Mouse (Mus musculus): ENCODE data around the gene Mpp5. TPM values are rescaled to one million over a fixed set of nuclear protein-coding genes. Genes with fewer than 3 reads are reported as not detected.

Gene Mpp5
- polyA plus RNA-seq, 1 experiment, result 54.3 TPM

DNA sequence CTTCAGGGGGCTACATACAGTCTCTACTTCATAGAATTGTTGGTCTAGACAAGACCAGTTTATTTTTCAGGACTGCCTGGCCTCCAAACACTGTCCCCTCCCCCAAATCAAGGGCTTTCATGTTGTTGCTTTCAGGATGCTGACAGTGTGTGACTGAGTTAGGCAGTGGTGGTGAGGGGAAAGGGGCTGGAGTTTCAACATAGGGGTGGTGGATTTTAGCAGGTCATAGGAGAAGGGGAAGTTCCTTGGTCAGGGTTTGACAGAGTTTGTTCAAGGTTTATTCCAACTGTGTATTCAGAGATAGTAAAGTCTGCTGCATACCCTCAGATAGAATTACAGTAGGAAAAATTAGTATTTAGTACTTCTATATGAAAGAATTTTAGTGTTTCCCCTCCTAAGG lies 53.1 kb downstream of the Mpp5 start:
- no peaks in the 10 kb centered on the region for H3K4me1 ChIP-seq (ENCODE audit: control insufficient read depth, insufficient read depth, low read length)
- no peaks in the 10 kb centered on the region for H3K36me3 ChIP-seq (ENCODE audit: control insufficient read depth, insufficient read depth, low read length, poor library complexity, severe bottlenecking)
- no peak overlapping the region for H3K9ac ChIP-seq (ENCODE audit: low read depth, poor library complexity, severe bottlenecking)
- H3K27ac ChIP-seq (ENCODE audit: insufficient read depth, low read length), result no peak overlapping the region
- no peaks in the 10 kb centered on the region for H3K9me3 ChIP-seq (replicated peaks; ENCODE audit: control insufficient read depth, insufficient read depth, low read length, poor library complexity, severe bottlenecking)
- TF ChIP-seq CTCF (IDR thresholded peaks at IDR 0.05; ENCODE audit: low read depth, low read length) (no peak), POLR2A (IDR thresholded peaks at IDR 0.05; ENCODE audit: insufficient read depth, low read length) (no peak), EP300 (IDR thresholded peaks at IDR 0.05; ENCODE audit: insufficient read depth, low read depth, low read length) (no peak)
- H3K27me3 ChIP-seq (ENCODE audit: control insufficient read depth, insufficient read depth, low read length, poor library complexity, severe bottlenecking), result no peaks in the 10 kb centered on the region
- H3K4me3 ChIP-seq (ENCODE audit: low read depth, low read length), result no peak overlapping the region

DNA sequence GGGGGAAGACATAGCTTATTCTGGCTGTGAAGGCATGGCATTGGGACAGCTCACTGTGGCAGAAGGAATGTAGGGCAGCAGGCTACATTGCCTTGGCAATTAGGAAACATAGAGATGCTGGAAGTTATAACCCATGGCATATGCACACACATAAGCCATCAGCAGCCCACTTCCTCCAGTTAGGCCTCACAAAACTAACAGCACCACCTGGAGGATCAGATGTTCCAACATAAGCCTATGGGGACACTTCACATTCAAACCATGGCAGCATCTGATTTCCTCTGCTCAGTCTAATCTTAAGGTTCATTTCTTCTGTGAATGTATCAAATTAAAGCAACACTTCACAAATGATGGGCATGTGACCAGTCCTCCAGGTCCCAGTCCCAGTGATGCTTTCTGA lies 65.7 kb downstream of the Mpp5 start:
- Histone ChIP-seq H3K27me3 (ENCODE audit: control insufficient read depth, insufficient read depth, low read length, poor library complexity, severe bottlenecking) (no peaks in the 10 kb centered on the region), H3K36me3 (ENCODE audit: control insufficient read depth, insufficient read depth, low read length, poor library complexity, severe bottlenecking) (no peaks in the 10 kb centered on the region), H3K4me1 (ENCODE audit: control insufficient read depth, insufficient read depth, low read length) (no peaks in the 10 kb centered on the region), H3K4me3 (ENCODE audit: low read depth, low read length) (no peak overlapping the region), H3K9ac (ENCODE audit: low read depth, poor library complexity, severe bottlenecking) (no peak overlapping the region), H3K9me3 (replicated peaks; ENCODE audit: control insufficient read depth, insufficient read depth, low read length, poor library complexity, severe bottlenecking) (no peaks in the 10 kb centered on the region), H3K27ac (ENCODE audit: insufficient read depth, low read length) (no peak overlapping the region)
- TF ChIP-seq EP300 (IDR thresholded peaks at IDR 0.05; ENCODE audit: insufficient read depth, low read depth, low read length) (no peak), POLR2A (IDR thresholded peaks at IDR 0.05; ENCODE audit: insufficient read depth, low read length) (no peak), CTCF (IDR thresholded peaks at IDR 0.05; ENCODE audit: low read depth, low read length) (no peak)

DNA sequence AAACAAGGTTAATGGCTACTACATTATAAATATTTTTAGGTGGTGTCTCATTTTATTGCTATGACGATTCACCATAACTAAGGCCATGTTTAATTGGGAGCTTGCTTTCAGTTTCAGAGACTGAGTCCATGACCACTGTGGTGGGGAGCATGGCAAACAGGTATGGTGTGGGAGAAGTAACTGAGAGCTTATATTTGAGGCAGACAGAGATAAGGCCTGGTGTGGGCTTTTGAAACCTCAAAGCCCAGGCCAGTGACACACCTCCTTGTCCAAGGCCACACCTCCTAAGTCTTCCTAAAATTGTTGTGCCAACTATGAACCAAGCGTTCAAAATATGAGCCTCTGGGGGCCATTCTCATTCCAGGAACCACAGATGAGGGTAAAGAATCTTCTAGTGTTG lies 85.8 kb downstream of the Mpp5 start:
- Histone ChIP-seq H3K36me3 (ENCODE audit: control insufficient read depth, insufficient read depth, low read length, poor library complexity, severe bottlenecking) (peaks cover 6% of the 10 kb centered on the region), H3K27me3 (ENCODE audit: control insufficient read depth, insufficient read depth, low read length, poor library complexity, severe bottlenecking) (no peaks in the 10 kb centered on the region)
- TF ChIP-seq EP300 (IDR thresholded peaks at IDR 0.05; ENCODE audit: insufficient read depth, low read depth, low read length), result no peak
- no peak for TF ChIP-seq CTCF (IDR thresholded peaks at IDR 0.05; ENCODE audit: low read depth, low read length)
- TF ChIP-seq POLR2A (IDR thresholded peaks at IDR 0.05; ENCODE audit: insufficient read depth, low read length), result no peak

DNA sequence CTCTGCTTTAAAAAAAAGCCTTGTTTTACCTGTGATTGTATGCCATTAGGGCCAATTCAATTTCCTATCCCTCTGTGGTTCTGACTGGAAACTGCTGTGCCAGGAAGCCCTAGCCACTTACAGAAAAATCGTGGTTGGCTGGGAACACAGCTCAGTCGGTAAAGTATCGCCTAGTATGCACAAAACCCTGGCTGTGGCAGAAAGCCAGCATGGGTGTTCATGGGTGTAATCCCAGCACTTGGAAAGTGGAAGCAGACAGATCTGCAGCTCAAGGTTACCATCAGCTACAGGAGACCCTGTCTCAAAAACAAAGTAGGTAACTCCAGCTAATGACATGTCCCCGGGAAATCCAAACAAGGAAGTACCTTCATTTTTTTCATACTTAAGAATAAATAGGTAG lies 91.2 kb downstream of the Mpp5 start:
- no peak overlapping the region for H3K4me3 ChIP-seq (ENCODE audit: low read depth, low read length)
- no peaks in the 10 kb centered on the region for H3K27me3 ChIP-seq (ENCODE audit: control insufficient read depth, insufficient read depth, low read length, poor library complexity, severe bottlenecking)
- H3K36me3 ChIP-seq (ENCODE audit: control insufficient read depth, insufficient read depth, low read length, poor library complexity, severe bottlenecking), result peaks cover 15% of the 10 kb centered on the region
- no peak for TF ChIP-seq CTCF (IDR thresholded peaks at IDR 0.05; ENCODE audit: low read depth, low read length)
- TF ChIP-seq EP300 (IDR thresholded peaks at IDR 0.05; ENCODE audit: insufficient read depth, low read depth, low read length), result no peak
- no peak for TF ChIP-seq POLR2A (IDR thresholded peaks at IDR 0.05; ENCODE audit: insufficient read depth, low read length)
- H3K9me3 ChIP-seq (replicated peaks; ENCODE audit: control insufficient read depth, insufficient read depth, low read length, poor library complexity, severe bottlenecking), result no peaks in the 10 kb centered on the region
- no peak overlapping the region for H3K27ac ChIP-seq (ENCODE audit: insufficient read depth, low read length)
- no peak overlapping the region for H3K9ac ChIP-seq (ENCODE audit: low read depth, poor library complexity, severe bottlenecking)
- no peaks in the 10 kb centered on the region for H3K4me1 ChIP-seq (ENCODE audit: control insufficient read depth, insufficient read depth, low read length)

More for the DNA sequence above, 85.8 kb downstream of the Mpp5 start:
- no peaks in the 10 kb centered on the region for H3K9me3 ChIP-seq (replicated peaks; ENCODE audit: control insufficient read depth, insufficient read depth, low read length, poor library complexity, severe bottlenecking)
- H3K4me1 ChIP-seq (ENCODE audit: control insufficient read depth, insufficient read depth, low read length), result no peaks in the 10 kb centered on the region
- H3K4me3 ChIP-seq (ENCODE audit: low read depth, low read length), result no peak overlapping the region
- H3K9ac ChIP-seq (ENCODE audit: low read depth, poor library complexity, severe bottlenecking), result no peak overlapping the region
- H3K27ac ChIP-seq (ENCODE audit: insufficient read depth, low read length), result no peak overlapping the region

DNA sequence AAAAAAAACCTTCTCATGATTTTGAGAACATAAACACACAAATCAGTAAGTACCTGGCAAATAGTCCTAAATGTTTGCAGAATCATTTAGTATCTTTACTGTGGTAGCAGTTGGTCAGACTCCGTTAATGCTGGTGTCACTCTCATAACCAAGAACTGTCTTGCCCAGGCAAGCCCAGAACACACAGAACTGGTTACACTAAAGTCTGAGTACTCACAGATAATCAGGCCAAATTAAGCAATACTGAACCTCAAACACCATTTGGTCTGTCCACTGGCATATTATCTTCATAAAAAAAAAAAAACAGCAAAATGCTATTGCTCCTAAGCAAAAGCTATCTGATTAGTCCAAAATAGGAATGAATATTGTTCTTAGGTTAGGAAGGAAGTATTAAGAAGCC lies 93.7 kb downstream of the Mpp5 start:
- Histone ChIP-seq H3K4me1 (ENCODE audit: control insufficient read depth, insufficient read depth, low read length) (no peaks in the 10 kb centered on the region), H3K36me3 (ENCODE audit: control insufficient read depth, insufficient read depth, low read length, poor library complexity, severe bottlenecking) (peaks cover 23% of the 10 kb centered on the region), H3K9me3 (replicated peaks; ENCODE audit: control insufficient read depth, insufficient read depth, low read length, poor library complexity, severe bottlenecking) (peaks cover 2% of the 10 kb centered on the region), H3K27me3 (ENCODE audit: control insufficient read depth, insufficient read depth, low read length, poor library complexity, severe bottlenecking) (no peaks in the 10 kb centered on the region), H3K27ac (ENCODE audit: insufficient read depth, low read length) (no peak overlapping the region; the same call in 1 of the 2 replicates), H3K4me3 (ENCODE audit: low read depth, low read length) (no peak overlapping the region), H3K9ac (ENCODE audit: low read depth, poor library complexity, severe bottlenecking) (no peak overlapping the region)
- TF ChIP-seq EP300 (IDR thresholded peaks at IDR 0.05; ENCODE audit: insufficient read depth, low read depth, low read length), result no peak
- no peak for TF ChIP-seq POLR2A (IDR thresholded peaks at IDR 0.05; ENCODE audit: insufficient read depth, low read length)
- no peak for TF ChIP-seq CTCF (IDR thresholded peaks at IDR 0.05; ENCODE audit: low read depth, low read length)

DNA sequence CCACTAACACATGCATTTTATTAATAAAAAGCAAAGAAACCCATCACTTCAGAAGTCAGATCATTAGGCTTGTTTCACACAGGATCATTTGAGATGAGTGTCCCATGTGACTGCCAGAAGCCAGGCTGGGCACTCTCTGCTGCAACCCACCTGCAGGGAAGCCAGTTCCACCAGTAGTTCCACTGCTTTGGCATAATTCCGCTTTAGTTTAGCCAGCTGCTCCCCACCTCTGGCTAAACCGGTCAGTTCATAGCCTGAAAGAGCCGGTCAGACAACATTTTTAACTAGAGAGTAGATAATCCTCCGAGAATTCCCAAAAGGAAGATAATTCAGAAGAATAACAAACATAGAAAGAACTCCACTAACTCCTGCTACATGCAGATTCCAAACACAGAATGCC lies 99.5 kb downstream of the Mpp5 start:
- Histone ChIP-seq H3K9ac (ENCODE audit: low read depth, poor library complexity, severe bottlenecking) (no peak overlapping the region), H3K36me3 (ENCODE audit: control insufficient read depth, insufficient read depth, low read length, poor library complexity, severe bottlenecking) (peaks cover 41% of the 10 kb centered on the region)

More for the DNA sequence above, 99.5 kb downstream of the Mpp5 start:
- H3K27me3 ChIP-seq (ENCODE audit: control insufficient read depth, insufficient read depth, low read length, poor library complexity, severe bottlenecking), result no peaks in the 10 kb centered on the region
- no peaks in the 10 kb centered on the region for H3K4me1 ChIP-seq (ENCODE audit: control insufficient read depth, insufficient read depth, low read length)
- TF ChIP-seq EP300 (IDR thresholded peaks at IDR 0.05; ENCODE audit: insufficient read depth, low read depth, low read length), result no peak
- TF ChIP-seq POLR2A (IDR thresholded peaks at IDR 0.05; ENCODE audit: insufficient read depth, low read length), result no peak
- TF ChIP-seq CTCF (IDR thresholded peaks at IDR 0.05; ENCODE audit: low read depth, low read length), result no peak
- H3K27ac ChIP-seq (ENCODE audit: insufficient read depth, low read length), result no peak overlapping the region
- peaks cover 23% of the 10 kb centered on the region for H3K9me3 ChIP-seq (replicated peaks; ENCODE audit: control insufficient read depth, insufficient read depth, low read length, poor library complexity, severe bottlenecking)
- H3K4me3 ChIP-seq (ENCODE audit: low read depth, low read length), result no peak overlapping the region
